Mouse (Mus musculus): ENCODE data around the gene Cbr4.

Cbr4 gene

GRCm38 (mm10) chr8:61550006-61550748 lies 62.6 kb downstream of the Cbr4 start:
- DNase-seq (ENCODE audit: low read depth) = no peak

GRCm38 (mm10) chr8:61552221-61552620 lies 64.7 kb downstream of the Cbr4 start:
- DNase-seq (ENCODE audit: low read depth) = no peak

- no peak for DNase-seq (ENCODE audit: low read depth)
Measured at GRCm38 (mm10) chr8:61552755-61553402, 65.3 kb downstream of the Cbr4 start.

- no peak for DNase-seq (ENCODE audit: low read depth)
Measured at GRCm38 (mm10) chr8:61555343-61555742, 67.8 kb downstream of the Cbr4 start.

- no peak for DNase-seq (ENCODE audit: low read depth)
Measured at GRCm38 (mm10) chr8:61556219-61556618, 68.7 kb downstream of the Cbr4 start.

Data from c-Kit-positive CD71-negative TER-119-negative erythroid progenitor cells, embryonic 14.5 days (primary cell).